Mouse (Mus musculus) NIH3T3 (cell line): ENCODE measurements around the gene Pwwp2a.

Experiments used
- DNase-seq: peaks from one replicate; pipeline ENCODE4 v3.0.0-alpha.2; 2012; ENCODE audit warnings: low read depth

Gene Pwwp2a

GRCm38 (mm10) chr11:43727796-43728195 is 46.0 kb downstream of the Pwwp2a start:
- DNase-seq = no peak

GRCm38 (mm10) chr11:43728737-43729301 is 47.0 kb downstream of the Pwwp2a start:
- DNase-seq = peak; percentile 78

GRCm38 (mm10) chr11:43747233-43748226 is 65.7 kb downstream of the Pwwp2a start, which contains the start of gene Ttc1:
Gene Ttc1 (minus strand): TSS chr11:43748008.
- DNase-seq = peak; percentile 98

- DNase-seq = peak; percentile 33
Observed at GRCm38 (mm10) chr11:43751542-43751941, 69.7 kb downstream of the Pwwp2a start.

GRCm38 (mm10) chr11:43754568-43754967 is 72.8 kb downstream of the Pwwp2a start:
- no peak for DNase-seq

- DNase-seq = no peak
Observed at GRCm38 (mm10) chr11:43755411-43755810, 73.6 kb downstream of the Pwwp2a start.

GRCm38 (mm10) chr11:43758436-43758835 is 76.6 kb downstream of the Pwwp2a start:
- peak; percentile 55 for DNase-seq

GRCm38 (mm10) chr11:43766922-43767648 is 85.3 kb downstream of the Pwwp2a start:
- peak; percentile 94 for DNase-seq

- DNase-seq = no peak
Observed at GRCm38 (mm10) chr11:43767749-43768148, 86.0 kb downstream of the Pwwp2a start.

- no peak for DNase-seq
Observed at GRCm38 (mm10) chr11:43770110-43770509, 88.3 kb downstream of the Pwwp2a start.
